ENCODE assay signal across 26 mouse cellular contexts in the genomic region with DNA sequence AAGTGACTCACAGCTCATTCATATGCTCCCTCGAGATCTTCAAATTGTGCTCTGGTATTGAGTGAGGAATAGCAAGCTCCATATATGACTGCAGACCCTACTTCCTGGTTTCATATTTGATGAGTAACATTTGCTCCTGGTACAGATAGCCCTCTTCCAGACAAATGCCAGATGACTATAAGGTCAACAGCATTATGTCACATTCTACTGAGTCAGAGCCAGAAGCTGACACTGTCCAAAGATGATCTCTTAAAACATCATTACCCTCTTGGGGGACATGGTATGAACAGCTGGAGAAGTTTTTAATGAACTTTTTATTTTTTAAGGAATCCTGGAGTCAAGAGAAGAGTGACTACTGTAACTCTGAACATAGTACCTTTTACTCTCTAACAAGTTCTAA. TPM values are rescaled to one million over a fixed set of nuclear protein-coding genes. Genes with fewer than 3 reads are reported as not detected.
DNase-seq lines count a peak whose midpoint lies in the region; ATAC-seq and TF ChIP-seq lines count a peak whose summit lies in the region.
"Had no signal": no experiment of that assay in that cellular context is flagged by ENCODE, and none has a peak within 500 bp of the region (broad histone marks: within the 10 kb centered on the region; RNA-seq: fewer than 3 reads in every experiment).

No protein-coding gene starts in this region.

- no peaks in the 10 kb centered on the region for H3K9me3 ChIP-seq in heart, postnatal 0 days (replicated peaks; ENCODE audit: control insufficient read depth, low read length)
- H3K9me3 ChIP-seq in kidney, embryonic 16.5 days (ENCODE audit: low read length) = 0 out of 2 replicates have a peak, but pooled peaks cover 5% of the 10 kb centered on the region
- H3K9me3 ChIP-seq in lung, postnatal 0 days (ENCODE audit: low read length) = no peaks in the 10 kb centered on the region
- H3K9me3 ChIP-seq: forebrain, embryonic 12.5 days; heart, embryonic 13.5 days had no signal

- H3K4me2 ChIP-seq in heart, postnatal 0 days (ENCODE audit: low read depth, low read length) = no peak overlapping the region
- no peak overlapping the region for H3K4me2 ChIP-seq in kidney, embryonic 16.5 days (replicated peaks; ENCODE audit: low read depth, low read length)
- no peak overlapping the region for H3K4me2 ChIP-seq in lung, postnatal 0 days (replicated peaks; ENCODE audit: low read depth, low read length)
- H3K4me2 ChIP-seq: embryonic facial prominence, embryonic 13.5 days; forebrain, embryonic 12.5 days; heart, embryonic 13.5 days; hindbrain, embryonic 14.5 days had no signal

- no peaks in the 10 kb centered on the region for H3K36me3 ChIP-seq in heart, postnatal 0 days (replicated peaks; ENCODE audit: control insufficient read depth, insufficient read depth, low read length)
- H3K36me3 ChIP-seq in kidney, embryonic 16.5 days (ENCODE audit: insufficient read depth, low read length) = no peaks in the 10 kb centered on the region
- no peaks in the 10 kb centered on the region for H3K36me3 ChIP-seq in lung, postnatal 0 days (ENCODE audit: insufficient read depth, low read length)
- H3K36me3 ChIP-seq: embryonic facial prominence, embryonic 13.5 days; forebrain, embryonic 12.5 days; heart, embryonic 13.5 days; hindbrain, embryonic 10.5 days had no signal

- no peak for DNase-seq in heart, postnatal 0 days (ENCODE audit: low spot score)
- DNase-seq in heart, adult 8-10 months (ENCODE audit: low spot score) = no peak
- no peak for DNase-seq in kidney, postnatal 36 days
- no peak for DNase-seq in lung, postnatal 0 days (ENCODE audit: low spot score)
- no peak for DNase-seq in lung, postnatal 4 days
- DNase-seq in adrenal gland, adult 8-10 months = no peak
- DNase-seq: adrenal gland, postnatal 25 days; cerebellum, adult 18-20 months; cerebellum, adult 9-11 months; cerebellum, postnatal 36 days; gastrocnemius, postnatal 10 days; heart, adult 2 months; heart, postnatal 14 days had no signal

- no peak overlapping the region for H3K27ac ChIP-seq in heart, postnatal 0 days (ENCODE audit: low read depth)
- H3K27ac ChIP-seq in kidney, embryonic 16.5 days (ENCODE audit: low read length) = no peak overlapping the region
- H3K27ac ChIP-seq in lung, postnatal 0 days (ENCODE audit: low read length) = no peak overlapping the region
- H3K27ac ChIP-seq: embryonic facial prominence, embryonic 13.5 days; forebrain, embryonic 12.5 days; heart, adult 2 months; heart, embryonic 13.5 days; hindbrain, embryonic 10.5 days; hindbrain, embryonic 14.5 days had no signal

- no peaks in the 10 kb centered on the region for H3K27me3 ChIP-seq in heart, postnatal 0 days (ENCODE audit: control insufficient read depth, insufficient read depth, low read length)
- H3K27me3 ChIP-seq in kidney, embryonic 16.5 days (ENCODE audit: insufficient read depth, low read length) = no peaks in the 10 kb centered on the region
- no peaks in the 10 kb centered on the region for H3K27me3 ChIP-seq in lung, postnatal 0 days (replicated peaks; ENCODE audit: insufficient read depth, low read length)
- H3K27me3 ChIP-seq: CH12.LX; embryonic facial prominence, embryonic 13.5 days; forebrain, embryonic 12.5 days; heart, embryonic 13.5 days; Patski had no signal

- no peak for TF ChIP-seq CTCF in heart, postnatal 0 days (IDR thresholded peaks at IDR 0.05; ENCODE audit: low read depth)
- no peak for TF ChIP-seq CTCF in lung, postnatal 0 days (IDR thresholded peaks at IDR 0.05)

- ATAC-seq in heart, postnatal 0 days (ENCODE audit: insufficient read depth, low read depth) = 0 out of 2 replicates have a peak, but pooled peaks have one; percentile 30
- ATAC-seq in kidney, embryonic 16.5 days (ENCODE audit: low FRiP score, low TSS enrichment) = peak; percentile 65; the same call in 1 of the 2 replicates
- ATAC-seq in lung, postnatal 0 days = peak; percentile 33; the same call in 1 of the 2 replicates
- ATAC-seq: activated CD4-positive, CD25-positive, alpha-beta regulatory T cell, adult 4 months; forebrain, embryonic 16.5 days; Patski had no signal

- WGBS in heart, postnatal 0 days = 48% methylated on average over 1 of the region's 1 CpGs
- WGBS in kidney, embryonic 16.5 days = 73% methylated on average over 1 of the region's 1 CpGs
- WGBS in lung, postnatal 0 days = 67% methylated on average over 1 of the region's 1 CpGs

- H3K4me3 ChIP-seq in heart, postnatal 0 days (ENCODE audit: low read depth, low read length) = no peak overlapping the region
- H3K4me3 ChIP-seq in kidney, embryonic 16.5 days (ENCODE audit: low read length) = no peak overlapping the region
- no peak overlapping the region for H3K4me3 ChIP-seq in lung, postnatal 0 days (ENCODE audit: low read depth, low read length)
- H3K4me3 ChIP-seq: embryonic facial prominence, embryonic 13.5 days; forebrain, embryonic 12.5 days; heart, adult 2 months; heart, embryonic 13.5 days; hindbrain, embryonic 10.5 days had no signal

- H3K4me1 ChIP-seq in heart, postnatal 0 days (ENCODE audit: control insufficient read depth, insufficient read depth) = no peaks in the 10 kb centered on the region
- H3K4me1 ChIP-seq in kidney, embryonic 16.5 days (ENCODE audit: insufficient read depth, low read length) = no peaks in the 10 kb centered on the region
- H3K4me1 ChIP-seq in lung, postnatal 0 days (ENCODE audit: insufficient read depth, low read depth, low read length) = no peaks in the 10 kb centered on the region
- H3K4me1 ChIP-seq: embryonic facial prominence, embryonic 13.5 days; heart, embryonic 13.5 days; hindbrain, embryonic 10.5 days had no signal

- H3K9ac ChIP-seq in heart, postnatal 0 days (replicated peaks; ENCODE audit: low read depth, low read length) = no peak overlapping the region
- H3K9ac ChIP-seq in kidney, embryonic 16.5 days (replicated peaks; ENCODE audit: low read length) = no peak overlapping the region
- H3K9ac ChIP-seq in lung, postnatal 0 days (replicated peaks; ENCODE audit: low read depth) = no peak overlapping the region
- H3K9ac ChIP-seq: embryonic facial prominence, embryonic 13.5 days; forebrain, embryonic 12.5 days; heart, embryonic 13.5 days; hindbrain, embryonic 14.5 days had no signal

- TF ChIP-seq EP300 in heart, postnatal 0 days (IDR thresholded peaks at IDR 0.05; ENCODE audit: low read depth) = no peak
- no peak for TF ChIP-seq EP300 in lung, postnatal 0 days (IDR thresholded peaks at IDR 0.05)

RNA-seq across cellular contexts. Expression of a gene that starts 11.3 kb away (rescaled TPM):
- total RNA-seq in heart, postnatal 0 days (2014; rRNA removed; ENCODE audit: low replicate concordance) = not detected in 2 replicates
- 0.05 TPM in 1 of 2 replicates, not detected in the other for polyA plus RNA-seq in heart, postnatal 0 days (2015; fragmentation: Nextera tagmentation; extraction: Ambion mirVana)
- total RNA-seq in heart, adult 8-10 months (2022) = not detected
- 0.09 TPM in 1 of 2 replicates, not detected in the other for polyA plus RNA-seq in kidney, embryonic 16.5 days (2015; fragmentation: Nextera tagmentation; extraction: Ambion mirVana)
- not detected in 2 replicates for polyA plus RNA-seq in lung, postnatal 0 days (2015; fragmentation: Nextera tagmentation; extraction: Ambion mirVana)
- total RNA-seq in adrenal gland, adult 8-10 months (2022) = not detected
- total RNA-seq: adrenal gland, adult 18-20 months; adrenal gland, postnatal 25 days; gastrocnemius, postnatal 10 days; gastrocnemius, postnatal 4 days; heart, adult 2 months; heart, postnatal 14 days had no signal
- polyA plus RNA-seq: embryonic facial prominence, embryonic 13.5 days; forebrain, embryonic 12.5 days; forebrain, embryonic 16.5 days; frontal cortex, adult 2 months; heart, adult 2 months; heart, embryonic 13.5 days; hindbrain, embryonic 10.5 days; Patski had no signal
